ENCODE assay signal across 7 mouse cellular contexts in genomic region chr5:115347564-115347963, GRCm38 (mm10). TPM values are rescaled to one million over a fixed set of nuclear protein-coding genes. Genes with fewer than 3 reads are reported as not detected.
A peak's percentile ranks its signal among the peaks of the same experiment; 100 is the strongest.
DNase-seq lines count a peak whose midpoint lies in the region; ATAC-seq lines count a peak whose summit lies in the region.

No protein-coding gene starts in this region.

- peaks cover 17% of the 10 kb centered on the region for H3K36me3 ChIP-seq in intestine, embryonic 16.5 days (ENCODE audit: control insufficient read depth, insufficient read depth, low read length)
- peaks cover 43% of the 10 kb centered on the region for H3K36me3 ChIP-seq in limb, embryonic 12.5 days
- H3K36me3 ChIP-seq in midbrain, embryonic 14.5 days (ENCODE audit: control insufficient read depth, insufficient read depth, low read length), result peaks cover 40% of the 10 kb centered on the region

- peak overlapping the region; percentile 70 for H3K4me2 ChIP-seq in intestine, embryonic 16.5 days (ENCODE audit: low read depth, low read length)
- peak overlapping the region; percentile 96 for H3K4me2 ChIP-seq in limb, embryonic 12.5 days
- H3K4me2 ChIP-seq in midbrain, embryonic 14.5 days (ENCODE audit: low read length), result peak overlapping the region; percentile 97

- no peaks in the 10 kb centered on the region for H3K9me3 ChIP-seq in intestine, embryonic 16.5 days (ENCODE audit: control insufficient read depth, low read length)
- H3K9me3 ChIP-seq in limb, embryonic 12.5 days, result 0 out of 2 replicates have a peak, but pooled peaks cover 5% of the 10 kb centered on the region
- no peaks in the 10 kb centered on the region for H3K9me3 ChIP-seq in midbrain, embryonic 14.5 days (ENCODE audit: control insufficient read depth, low read length)

- peaks cover 10% of the 10 kb centered on the region; the same call in 1 of the 2 replicates for H3K4me1 ChIP-seq in intestine, embryonic 16.5 days (ENCODE audit: control insufficient read depth, insufficient read depth, low read length)
- peaks cover 15% of the 10 kb centered on the region for H3K4me1 ChIP-seq in limb, embryonic 12.5 days (replicated peaks)
- peaks cover 12% of the 10 kb centered on the region for H3K4me1 ChIP-seq in midbrain, embryonic 14.5 days (ENCODE audit: control insufficient read depth, insufficient read depth, low read length)

- no peak overlapping the region for H3K27ac ChIP-seq in intestine, embryonic 16.5 days (ENCODE audit: low read length)
- no peak overlapping the region for H3K27ac ChIP-seq in limb, embryonic 12.5 days
- no peak overlapping the region for H3K27ac ChIP-seq in midbrain, embryonic 14.5 days (replicated peaks; ENCODE audit: low read depth, low read length)

- peak overlapping the region; percentile 90 for H3K9ac ChIP-seq in intestine, embryonic 16.5 days (ENCODE audit: low read depth, low read length)
- H3K9ac ChIP-seq in limb, embryonic 12.5 days (replicated peaks), result no peak overlapping the region
- H3K9ac ChIP-seq in midbrain, embryonic 14.5 days (replicated peaks; ENCODE audit: low read length), result peak overlapping the region; percentile 74; the same call in 1 of the 2 replicates

- H3K27me3 ChIP-seq in intestine, embryonic 16.5 days (replicated peaks; ENCODE audit: control insufficient read depth, insufficient read depth, low read length), result no peaks in the 10 kb centered on the region
- no peaks in the 10 kb centered on the region for H3K27me3 ChIP-seq in limb, embryonic 12.5 days
- H3K27me3 ChIP-seq in midbrain, embryonic 14.5 days (ENCODE audit: control insufficient read depth, insufficient read depth, low read length), result no peaks in the 10 kb centered on the region

- ATAC-seq in intestine, embryonic 16.5 days, result peak; percentile 66
- ATAC-seq in limb, embryonic 12.5 days (ENCODE audit: insufficient number of reproducible peaks, insufficient read depth, low FRiP score, low TSS enrichment, low read depth), result no peak
- ATAC-seq in midbrain, embryonic 14.5 days (ENCODE audit: low FRiP score, low TSS enrichment), result peak; percentile 37; the same call in 1 of the 2 replicates

- H3K4me3 ChIP-seq in intestine, embryonic 16.5 days (ENCODE audit: low read length), result peak overlapping the region; percentile 94
- peak overlapping the region; percentile 93 for H3K4me3 ChIP-seq in limb, embryonic 12.5 days (replicated peaks)
- peak overlapping the region; percentile 87 for H3K4me3 ChIP-seq in midbrain, embryonic 14.5 days (replicated peaks; ENCODE audit: low read depth, low read length)

- WGBS in intestine, embryonic 16.5 days, result 2% methylated on average over 5 of the region's 5 CpGs
- under 1% methylated on average over 5 of the region's 5 CpGs for WGBS in limb, embryonic 12.5 days
- WGBS in midbrain, embryonic 14.5 days, result 3% methylated on average over 5 of the region's 5 CpGs

- intact Hi-C loops in gastrocnemius, postnatal 36 days (cut with DNase I), result loop anchor here (5.0 to 10.0 kb wide), 2 partner anchors 70 to 163 kb away; partner anchors contain the start of gene Coq5

- peak; percentile 71 to 82 for DNase-seq in adrenal gland, adult 18-20 months (ENCODE audit: low spot score in 2 of 2)
- DNase-seq in embryo, embryonic 11 days, result peak; percentile 89
- DNase-seq in gastrocnemius, postnatal 36 days, result peak; percentile 67 to 69
- peak; percentile 88 for DNase-seq in midbrain, embryonic 14.5 days
- DNase-seq in spleen, adult 12 weeks (ENCODE audit: low spot score), result peak; percentile 81

RNA-seq across cellular contexts. Expression of gene Cox6a1, which starts 1.2 kb away (rescaled TPM):
- total RNA-seq in adrenal gland, adult 18-20 months (2021), result 1,000 to 10,000 TPM; 1,252 to 1,785 TPM
- total RNA-seq in gastrocnemius, postnatal 36 days (2021), result 10 to 100 TPM; 49.7 to 56.1 TPM
- 1,462 and 1,500 TPM in 2 replicates for polyA plus RNA-seq in intestine, embryonic 16.5 days (2015; fragmentation: Nextera tagmentation; extraction: Ambion mirVana)
- 668 and 680 TPM in 2 replicates for polyA plus RNA-seq in limb, embryonic 12.5 days (2016; fragmentation: Nextera tagmentation; extraction: Ambion mirVana)
- 938 and 1,310 TPM in 2 replicates for polyA plus RNA-seq in midbrain, embryonic 14.5 days (2014; fragmentation: Nextera tagmentation; extraction: Ambion mirVana)

RNA-seq across cellular contexts. Expression of gene Triap1, which starts 6.5 kb away (rescaled TPM):
- 10 to 100 TPM; 29.5 to 48.1 TPM for total RNA-seq in adrenal gland, adult 18-20 months (2021)
- 10 to 100 TPM; 16.5 to 19.4 TPM for total RNA-seq in gastrocnemius, postnatal 36 days (2021)
- polyA plus RNA-seq in intestine, embryonic 16.5 days (2015; fragmentation: Nextera tagmentation; extraction: Ambion mirVana), result 62.0 and 67.4 TPM in 2 replicates
- 65.4 and 67.0 TPM in 2 replicates for polyA plus RNA-seq in limb, embryonic 12.5 days (2016; fragmentation: Nextera tagmentation; extraction: Ambion mirVana)
- 48.4 and 50.1 TPM in 2 replicates for polyA plus RNA-seq in midbrain, embryonic 14.5 days (2014; fragmentation: Nextera tagmentation; extraction: Ambion mirVana)

RNA-seq across cellular contexts. Expression of gene Gatc, which starts 6.6 kb away (rescaled TPM):
- 10 to 100 TPM; 18.3 to 22.5 TPM for total RNA-seq in adrenal gland, adult 18-20 months (2021)
- 10 to 100 TPM; 22.0 to 22.2 TPM for total RNA-seq in gastrocnemius, postnatal 36 days (2021)
- polyA plus RNA-seq in intestine, embryonic 16.5 days (2015; fragmentation: Nextera tagmentation; extraction: Ambion mirVana), result 23.4 and 23.9 TPM in 2 replicates
- 27.3 and 30.6 TPM in 2 replicates for polyA plus RNA-seq in limb, embryonic 12.5 days (2016; fragmentation: Nextera tagmentation; extraction: Ambion mirVana)
- 38.2 and 43.4 TPM in 2 replicates for polyA plus RNA-seq in midbrain, embryonic 14.5 days (2014; fragmentation: Nextera tagmentation; extraction: Ambion mirVana)

RNA-seq across cellular contexts. Expression of gene Srsf9, which starts 20.6 kb away (rescaled TPM):
- 10 to 100 TPM; 67.0 to 70.1 TPM for total RNA-seq in adrenal gland, adult 18-20 months (2021)
- 10 to 100 TPM; 10.7 to 11.0 TPM for total RNA-seq in gastrocnemius, postnatal 36 days (2021)
- polyA plus RNA-seq in intestine, embryonic 16.5 days (2015; fragmentation: Nextera tagmentation; extraction: Ambion mirVana), result 67.9 and 121 TPM in 2 replicates
- polyA plus RNA-seq in limb, embryonic 12.5 days (2016; fragmentation: Nextera tagmentation; extraction: Ambion mirVana), result 444 and 480 TPM in 2 replicates
- 132 and 150 TPM in 2 replicates for polyA plus RNA-seq in midbrain, embryonic 14.5 days (2014; fragmentation: Nextera tagmentation; extraction: Ambion mirVana)

RNA-seq across cellular contexts. Expression of gene Dynll1, which starts 46.8 kb away (rescaled TPM):
- total RNA-seq in adrenal gland, adult 18-20 months (2021), result 100 to 1,000 TPM; 268 to 338 TPM
- 10 to 100 TPM; 51.5 to 76.5 TPM for total RNA-seq in gastrocnemius, postnatal 36 days (2021)
- polyA plus RNA-seq in intestine, embryonic 16.5 days (2015; fragmentation: Nextera tagmentation; extraction: Ambion mirVana), result 1,024 and 1,116 TPM in 2 replicates
- polyA plus RNA-seq in limb, embryonic 12.5 days (2016; fragmentation: Nextera tagmentation; extraction: Ambion mirVana), result 1,818 and 1,898 TPM in 2 replicates
- 1,201 and 1,312 TPM in 2 replicates for polyA plus RNA-seq in midbrain, embryonic 14.5 days (2014; fragmentation: Nextera tagmentation; extraction: Ambion mirVana)
